15 mouse cellular contexts compared by ENCODE assay signal in genomic region chr6:138424514-138425225, GRCm38 (mm10).
DNase-seq lines count a peak whose midpoint lies in the region; ATAC-seq and TF ChIP-seq lines count a peak whose summit lies in the region.
"Had no signal": no experiment of that assay in that cellular context is flagged by ENCODE, and none has a peak within 500 bp of the region (broad histone marks: within the 10 kb centered on the region; RNA-seq: fewer than 3 reads in every experiment).

No protein-coding gene starts in this region.

- H3K4me2 ChIP-seq in hindbrain, embryonic 13.5 days: peak overlapping the region; percentile 30
- no peak overlapping the region for H3K4me2 ChIP-seq in hindbrain, embryonic 11.5 days (replicated peaks; ENCODE audit: low read depth, low read length)
- 0 out of 2 replicates have a peak overlapping the region, but pooled peaks have one; percentile 11 for H3K4me2 ChIP-seq in forebrain, embryonic 11.5 days (ENCODE audit: low read depth, low read length, severe bottlenecking)
- peak overlapping the region; percentile 14; the same call in 1 of the 2 replicates for H3K4me2 ChIP-seq in hindbrain, embryonic 16.5 days (ENCODE audit: low read length)
- peak overlapping the region; percentile 26; the same call in 1 of the 2 replicates for H3K4me2 ChIP-seq in midbrain, postnatal 0 days (ENCODE audit: low read depth, low read length, poor library complexity, severe bottlenecking)
- H3K4me2 ChIP-seq in kidney, embryonic 14.5 days (replicated peaks; ENCODE audit: low read depth, low read length): no peak overlapping the region
- H3K4me2 ChIP-seq: heart, embryonic 15.5 days had no signal

- no peaks in the 10 kb centered on the region for H3K36me3 ChIP-seq in hindbrain, embryonic 13.5 days
- no peaks in the 10 kb centered on the region for H3K36me3 ChIP-seq in hindbrain, embryonic 11.5 days (ENCODE audit: control insufficient read depth, insufficient read depth, low read length)
- no peaks in the 10 kb centered on the region for H3K36me3 ChIP-seq in forebrain, embryonic 11.5 days (ENCODE audit: control insufficient read depth, insufficient read depth, low read length)
- H3K36me3 ChIP-seq in hindbrain, embryonic 16.5 days (ENCODE audit: control insufficient read depth, insufficient read depth, low read length): no peaks in the 10 kb centered on the region
- H3K36me3 ChIP-seq in midbrain, postnatal 0 days (ENCODE audit: insufficient read depth, low read length): no peaks in the 10 kb centered on the region
- H3K36me3 ChIP-seq in limb, embryonic 10.5 days: no peaks in the 10 kb centered on the region
- no peaks in the 10 kb centered on the region for H3K36me3 ChIP-seq in kidney, embryonic 14.5 days (ENCODE audit: control insufficient read depth, insufficient read depth, low read length)
- H3K36me3 ChIP-seq in thymus, adult 2 months (ENCODE audit: control insufficient read depth, insufficient read depth, low read length): no peaks in the 10 kb centered on the region
- H3K36me3 ChIP-seq: heart, embryonic 15.5 days had no signal

- peaks cover 72% of the 10 kb centered on the region for H3K4me1 ChIP-seq in hindbrain, embryonic 13.5 days (replicated peaks)
- 0 out of 2 replicates have a peak, but pooled peaks cover 3% of the 10 kb centered on the region for H3K4me1 ChIP-seq in hindbrain, embryonic 11.5 days (replicated peaks; ENCODE audit: control insufficient read depth, insufficient read depth, low read length)
- H3K4me1 ChIP-seq in forebrain, embryonic 11.5 days (replicated peaks; ENCODE audit: control insufficient read depth, insufficient read depth, low read length): peaks cover 8% of the 10 kb centered on the region; the same call in 1 of the 2 replicates
- peaks cover 14% of the 10 kb centered on the region for H3K4me1 ChIP-seq in hindbrain, embryonic 16.5 days (ENCODE audit: control insufficient read depth, insufficient read depth, low read depth, low read length)
- no peaks in the 10 kb centered on the region for H3K4me1 ChIP-seq in midbrain, postnatal 0 days (ENCODE audit: insufficient read depth, low read length)
- peaks cover 70% of the 10 kb centered on the region for H3K4me1 ChIP-seq in limb, embryonic 10.5 days
- H3K4me1 ChIP-seq in kidney, embryonic 14.5 days (ENCODE audit: control insufficient read depth, insufficient read depth, low read length): peaks cover 8% of the 10 kb centered on the region; the same call in 1 of the 2 replicates
- no peaks in the 10 kb centered on the region for H3K4me1 ChIP-seq in thymus, adult 2 months (replicated peaks; ENCODE audit: control insufficient read depth, insufficient read depth, low read length)

- H3K9me3 ChIP-seq in hindbrain, embryonic 13.5 days: no peaks in the 10 kb centered on the region
- H3K9me3 ChIP-seq in hindbrain, embryonic 11.5 days (ENCODE audit: control insufficient read depth, low read length): no peaks in the 10 kb centered on the region
- H3K9me3 ChIP-seq in forebrain, embryonic 11.5 days (ENCODE audit: control insufficient read depth, low read length): no peaks in the 10 kb centered on the region
- H3K9me3 ChIP-seq in hindbrain, embryonic 16.5 days (ENCODE audit: control insufficient read depth, low read length): no peaks in the 10 kb centered on the region
- no peaks in the 10 kb centered on the region for H3K9me3 ChIP-seq in midbrain, postnatal 0 days (ENCODE audit: low read length)
- no peaks in the 10 kb centered on the region for H3K9me3 ChIP-seq in limb, embryonic 10.5 days (replicated peaks)
- H3K9me3 ChIP-seq in kidney, embryonic 14.5 days (ENCODE audit: control insufficient read depth, low read length): no peaks in the 10 kb centered on the region
- H3K9me3 ChIP-seq: heart, embryonic 15.5 days had no signal

- ATAC-seq in hindbrain, embryonic 13.5 days (ENCODE audit: low FRiP score): 0 out of 2 replicates have a peak, but pooled peaks have one; percentile 7
- ATAC-seq in hindbrain, embryonic 11.5 days (ENCODE audit: low FRiP score): no peak
- peak; percentile 55 for ATAC-seq in forebrain, embryonic 11.5 days (replicated peaks; ENCODE audit: low FRiP score)
- ATAC-seq in hindbrain, embryonic 16.5 days: no peak
- ATAC-seq in midbrain, postnatal 0 days (ENCODE audit: low FRiP score): no peak
- ATAC-seq in kidney, embryonic 14.5 days (ENCODE audit: low FRiP score, low TSS enrichment): no peak

- TF ChIP-seq POLR2A in thymus, adult 2 months (IDR thresholded peaks at IDR 0.05; ENCODE audit: control insufficient read depth, extremely low read depth, insufficient read depth, low read length, poor library complexity): no peak

- H3K4me3 ChIP-seq in hindbrain, embryonic 13.5 days: peak overlapping the region; percentile 15
- H3K4me3 ChIP-seq in hindbrain, embryonic 11.5 days (ENCODE audit: low read depth, low read length): no peak overlapping the region
- no peak overlapping the region for H3K4me3 ChIP-seq in forebrain, embryonic 11.5 days (ENCODE audit: low read depth, low read length)
- H3K4me3 ChIP-seq in hindbrain, embryonic 16.5 days (ENCODE audit: low read length): no peak overlapping the region
- H3K4me3 ChIP-seq in midbrain, postnatal 0 days (ENCODE audit: low read depth, low read length): peak overlapping the region; percentile 29; the same call in 1 of the 2 replicates
- no peak overlapping the region for H3K4me3 ChIP-seq in limb, embryonic 10.5 days
- H3K4me3 ChIP-seq in kidney, embryonic 14.5 days (ENCODE audit: low read length): no peak overlapping the region
- H3K4me3 ChIP-seq in thymus, adult 2 months (ENCODE audit: control insufficient read depth, insufficient read depth, low read length): no peak overlapping the region
- H3K4me3 ChIP-seq: heart, embryonic 15.5 days had no signal

- DNase-seq in hindbrain, embryonic 11.5 days (ENCODE audit: low spot score): no peak
- peak; percentile 69 for DNase-seq in forebrain, embryonic 11.5 days (ENCODE audit: low spot score)
- DNase-seq in midbrain, postnatal 0 days (ENCODE audit: low spot score): no peak
- DNase-seq in limb, embryonic 10.5 days (ENCODE audit: low spot score): no peak
- DNase-seq in thymus, adult 2 months: no peak
- DNase-seq: cerebellum, adult 11 months; cerebellum, postnatal 25 days; layer of hippocampus, adult 9-11 months; liver; lung, adult 2 months had no signal

- H3K27me3 ChIP-seq in hindbrain, embryonic 13.5 days: peaks cover 5% of the 10 kb centered on the region; the same call in 1 of the 2 replicates
- no peaks in the 10 kb centered on the region for H3K27me3 ChIP-seq in hindbrain, embryonic 11.5 days (ENCODE audit: control insufficient read depth, insufficient read depth, low read length)
- H3K27me3 ChIP-seq in forebrain, embryonic 11.5 days (ENCODE audit: control insufficient read depth, insufficient read depth, low read length): no peaks in the 10 kb centered on the region
- no peaks in the 10 kb centered on the region; the same call in 1 of the 2 replicates for H3K27me3 ChIP-seq in hindbrain, embryonic 16.5 days (replicated peaks; ENCODE audit: control insufficient read depth, insufficient read depth, low read length)
- no peaks in the 10 kb centered on the region for H3K27me3 ChIP-seq in midbrain, postnatal 0 days (ENCODE audit: insufficient read depth, low read length)
- H3K27me3 ChIP-seq in limb, embryonic 10.5 days (ENCODE audit: low read depth, poor library complexity, severe bottlenecking): peaks cover 34% of the 10 kb centered on the region; the same call in 1 of the 2 replicates
- peaks cover 40% of the 10 kb centered on the region for H3K27me3 ChIP-seq in kidney, embryonic 14.5 days (ENCODE audit: control insufficient read depth, insufficient read depth, low read length)
- H3K27me3 ChIP-seq in thymus, adult 2 months (ENCODE audit: control insufficient read depth, insufficient read depth, low read length): no peaks in the 10 kb centered on the region
- H3K27me3 ChIP-seq: heart, embryonic 15.5 days had no signal

- 0 out of 2 replicates have a peak overlapping the region, but pooled peaks have one; percentile 31 for H3K27ac ChIP-seq in hindbrain, embryonic 13.5 days
- H3K27ac ChIP-seq in hindbrain, embryonic 11.5 days (ENCODE audit: low read depth, low read length): no peak overlapping the region
- no peak overlapping the region for H3K27ac ChIP-seq in forebrain, embryonic 11.5 days (ENCODE audit: low read depth, low read length)
- H3K27ac ChIP-seq in hindbrain, embryonic 16.5 days (ENCODE audit: low read depth, low read length): no peak overlapping the region
- no peak overlapping the region for H3K27ac ChIP-seq in midbrain, postnatal 0 days (ENCODE audit: low read depth, low read length)
- no peak overlapping the region for H3K27ac ChIP-seq in limb, embryonic 10.5 days
- H3K27ac ChIP-seq in kidney, embryonic 14.5 days (ENCODE audit: low read depth, low read length): no peak overlapping the region
- no peak overlapping the region for H3K27ac ChIP-seq in thymus, adult 2 months (ENCODE audit: control insufficient read depth, insufficient read depth, low read length)
- H3K27ac ChIP-seq: heart, embryonic 15.5 days; kidney, postnatal 0 days had no signal

- TF ChIP-seq CTCF in midbrain, postnatal 0 days (IDR thresholded peaks at IDR 0.05): no peak
- TF ChIP-seq CTCF in thymus, adult 2 months (IDR thresholded peaks at IDR 0.05; ENCODE audit: borderline replicate concordance, control insufficient read depth, extremely low read depth, insufficient read depth, low read length, poor library complexity): no peak

- no peak overlapping the region for H3K9ac ChIP-seq in hindbrain, embryonic 13.5 days
- no peak overlapping the region for H3K9ac ChIP-seq in hindbrain, embryonic 11.5 days (ENCODE audit: low read depth, low read length)
- H3K9ac ChIP-seq in forebrain, embryonic 11.5 days (ENCODE audit: low read length): no peak overlapping the region
- no peak overlapping the region for H3K9ac ChIP-seq in hindbrain, embryonic 16.5 days (ENCODE audit: low read depth, low read length)
- H3K9ac ChIP-seq in midbrain, postnatal 0 days (replicated peaks; ENCODE audit: low read length, poor library complexity, severe bottlenecking): peak overlapping the region; percentile 42; the same call in 1 of the 2 replicates
- H3K9ac ChIP-seq in kidney, embryonic 14.5 days (ENCODE audit: low read depth, low read length): no peak overlapping the region
- H3K9ac ChIP-seq: heart, embryonic 15.5 days had no signal

- 57% methylated on average over 9 of the region's 9 CpGs for WGBS in hindbrain, embryonic 13.5 days
- 75% methylated on average over 9 of the region's 9 CpGs for WGBS in hindbrain, embryonic 11.5 days
- WGBS in forebrain, embryonic 11.5 days: 34% methylated on average over 9 of the region's 9 CpGs
- 49% methylated on average over 9 of the region's 9 CpGs for WGBS in hindbrain, embryonic 16.5 days
- 44% methylated on average over 9 of the region's 9 CpGs for WGBS in midbrain, postnatal 0 days
- 74% methylated on average over 9 of the region's 9 CpGs for whole genome bisulfite sequencing in limb, embryonic 10.5 days
- WGBS in kidney, embryonic 14.5 days: 72% methylated on average over 9 of the region's 9 CpGs
- 79% methylated on average over 9 of the region's 9 CpGs for WGBS in thymus, adult 2 months

Comparison
In these comparisons a context has a peak if more than half of its experiments do, and no peak if none do; other contexts are left out.
1. ATAC-seq: peak in hindbrain, embryonic 13.5 days (single experiment) and forebrain, embryonic 11.5 days (single experiment); none in hindbrain, embryonic 11.5 days (single experiment), hindbrain, embryonic 16.5 days (single experiment), midbrain, postnatal 0 days (single experiment) and kidney, embryonic 14.5 days (single experiment).
2. H3K4me2 ChIP-seq: peak in hindbrain, embryonic 13.5 days (single experiment), forebrain, embryonic 11.5 days (single experiment), hindbrain, embryonic 16.5 days (single experiment) and midbrain, postnatal 0 days (single experiment); none in hindbrain, embryonic 11.5 days (single experiment) and kidney, embryonic 14.5 days (single experiment).
3. H3K4me3 ChIP-seq: peak in hindbrain, embryonic 13.5 days (single experiment) and midbrain, postnatal 0 days (single experiment); none in hindbrain, embryonic 11.5 days (single experiment), forebrain, embryonic 11.5 days (single experiment), hindbrain, embryonic 16.5 days (single experiment), limb, embryonic 10.5 days (single experiment), kidney, embryonic 14.5 days (single experiment) and thymus, adult 2 months (single experiment).